Mouse (Mus musculus) lung, postnatal 0 days (tissue): ENCODE measurements around the gene Orai1.

Experiments
- CTCF ChIP-seq: IDR thresholded peaks from 2 replicates; pipeline ENCODE4 v1.5.1; 2016; ENCODE audit warnings: antibody characterized with exemption, mild to moderate bottlenecking
- EP300 ChIP-seq: IDR thresholded peaks from 2 replicates; pipeline ENCODE4 v1.6.1; 2016; ENCODE audit warnings: antibody characterized with exemption, mild to moderate bottlenecking, control low read depth

DNA sequence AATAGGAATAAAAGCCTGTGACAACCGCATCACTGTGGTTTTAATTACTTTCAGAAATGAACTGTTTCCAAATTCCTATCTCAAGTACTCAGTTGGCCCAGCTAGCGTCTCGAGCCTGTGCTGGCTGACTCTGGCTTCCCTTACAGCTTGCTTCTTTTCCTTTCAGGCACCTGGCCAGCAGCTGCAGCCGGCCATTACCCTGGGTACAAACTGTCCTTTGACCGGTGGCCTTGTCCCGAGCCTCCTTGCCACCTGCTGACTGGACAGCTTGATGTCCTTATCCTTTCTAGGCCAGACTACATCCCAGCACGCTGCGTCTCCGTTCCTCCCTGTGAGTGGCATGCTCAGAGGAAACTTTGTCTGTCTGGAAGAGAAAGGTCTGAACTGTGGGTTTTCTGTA lies 36.0 kb downstream of the Orai1 start:
- TF ChIP-seq EP300 (no peak), CTCF (no peak)
